ENCODE assay signal across 9 mouse cellular contexts in the genomic region with DNA sequence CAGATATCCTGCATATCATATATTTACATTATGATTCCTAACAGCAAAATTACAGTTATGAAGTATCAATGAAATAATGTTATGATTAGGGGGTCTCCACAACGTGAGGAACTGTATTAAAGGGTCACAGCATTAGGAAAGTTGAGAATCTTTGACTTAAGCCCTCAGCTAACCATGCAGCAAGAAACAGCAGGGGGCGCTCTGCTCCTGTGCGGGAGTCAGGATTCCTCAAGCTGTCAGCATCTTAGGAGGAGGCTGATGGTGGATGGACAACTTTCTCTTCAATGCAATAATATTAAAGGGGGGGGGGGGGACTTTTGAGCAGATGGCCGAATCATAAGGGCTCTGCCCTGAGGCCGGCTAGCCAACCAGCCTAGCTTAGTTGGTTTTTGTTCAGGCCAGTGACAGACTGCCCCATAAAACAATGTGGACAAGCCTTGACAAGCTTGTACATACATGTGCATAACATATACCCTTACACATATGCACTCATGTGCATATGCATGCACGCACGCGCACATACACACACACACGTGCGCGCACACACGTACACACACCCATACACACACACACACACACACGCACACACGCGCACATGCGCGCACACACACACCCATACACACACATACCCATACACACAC. TPM values are rescaled to one million over a fixed set of nuclear protein-coding genes. Genes with fewer than 3 reads are reported as not detected.
DNase-seq lines count a peak whose midpoint lies in the region; ATAC-seq lines count a peak whose summit lies in the region.
"Had no signal": no experiment of that assay in that cellular context is flagged by ENCODE, and none has a peak within 500 bp of the region (broad histone marks: within the 10 kb centered on the region; RNA-seq: fewer than 3 reads in every experiment).

No protein-coding gene starts in this region.

- 71% methylated on average over 17 of the region's 17 CpGs for WGBS in heart, embryonic 11.5 days (ENCODE audit: insufficient replicate concordance)
- WGBS in embryonic facial prominence, embryonic 10.5 days, result 75% methylated on average over 17 of the region's 17 CpGs

- no peak overlapping the region for H3K9ac ChIP-seq in heart, embryonic 11.5 days (ENCODE audit: low read depth, low read length)
- H3K9ac ChIP-seq: limb, embryonic 13.5 days had no signal

- H3K27ac ChIP-seq in heart, embryonic 11.5 days (ENCODE audit: low read depth, low read length), result no peak overlapping the region
- H3K27ac ChIP-seq in embryonic facial prominence, embryonic 10.5 days (replicated peaks), result no peak overlapping the region
- H3K27ac ChIP-seq: limb, embryonic 13.5 days had no signal

- 0 out of 2 replicates have a peak, but pooled peaks have one; percentile 9 for ATAC-seq in heart, embryonic 11.5 days (replicated peaks; ENCODE audit: insufficient number of reproducible peaks, low FRiP score, low TSS enrichment)

- no peak overlapping the region for H3K4me2 ChIP-seq in heart, embryonic 11.5 days
- H3K4me2 ChIP-seq: limb, embryonic 13.5 days had no signal

- no peaks in the 10 kb centered on the region for H3K9me3 ChIP-seq in heart, embryonic 11.5 days (replicated peaks; ENCODE audit: control insufficient read depth, low read length)
- H3K9me3 ChIP-seq in embryonic facial prominence, embryonic 10.5 days, result no peaks in the 10 kb centered on the region
- H3K9me3 ChIP-seq: limb, embryonic 13.5 days had no signal

- H3K36me3 ChIP-seq in heart, embryonic 11.5 days (ENCODE audit: control insufficient read depth, insufficient read depth, low read length), result no peaks in the 10 kb centered on the region
- no peaks in the 10 kb centered on the region for H3K36me3 ChIP-seq in embryonic facial prominence, embryonic 10.5 days (replicated peaks)
- H3K36me3 ChIP-seq: limb, embryonic 13.5 days had no signal

- no peak for DNase-seq in heart, adult 8-10 months (ENCODE audit: low spot score)
- DNase-seq in A20 (ENCODE audit: low read depth, low spot score), result peak; percentile 64
- peak; percentile 77 for DNase-seq in adrenal gland, postnatal 25 days
- DNase-seq in embryonic facial prominence, embryonic 10.5 days (ENCODE audit: low spot score), result peak; percentile 80
- peak; percentile 56 to 91 for DNase-seq in kidney, postnatal 36 days
- DNase-seq in lung, postnatal 4 days, result peak; percentile 46 to 56
- DNase-seq in thymus, postnatal 14 days, result peak; percentile 47

- no peaks in the 10 kb centered on the region for H3K4me1 ChIP-seq in heart, embryonic 11.5 days (ENCODE audit: control insufficient read depth, insufficient read depth, low read length)
- peaks cover 20% of the 10 kb centered on the region for H3K4me1 ChIP-seq in embryonic facial prominence, embryonic 10.5 days

- H3K27me3 ChIP-seq in heart, embryonic 11.5 days (ENCODE audit: control insufficient read depth, insufficient read depth, low read length), result 0 out of 2 replicates have a peak, but pooled peaks cover 5% of the 10 kb centered on the region
- H3K27me3 ChIP-seq in embryonic facial prominence, embryonic 10.5 days (replicated peaks; ENCODE audit: low read depth, poor library complexity, severe bottlenecking), result peaks cover 9% of the 10 kb centered on the region; the same call in 1 of the 2 replicates

- H3K4me3 ChIP-seq in heart, embryonic 11.5 days (ENCODE audit: low read depth, low read length), result no peak overlapping the region
- no peak overlapping the region for H3K4me3 ChIP-seq in embryonic facial prominence, embryonic 10.5 days
- H3K4me3 ChIP-seq: limb, embryonic 13.5 days had no signal

RNA-seq across cellular contexts. Expression of gene Ubl4b, which starts 4.3 kb away (rescaled TPM):
- not detected in 2 replicates for polyA plus RNA-seq in heart, embryonic 11.5 days (2014; fragmentation: Nextera tagmentation; extraction: Ambion mirVana)
- total RNA-seq in heart, adult 8-10 months (2022), result not detected
- not detected in 2 replicates for total RNA-seq in adrenal gland, postnatal 25 days (2021)
- 0.41 and 0.70 TPM in 2 replicates for polyA plus RNA-seq in embryonic facial prominence, embryonic 10.5 days (2016; fragmentation: Nextera tagmentation; extraction: Ambion mirVana)

RNA-seq across cellular contexts. Expression of gene Slc6a17, which starts 32.7 kb away (rescaled TPM):
- 3.3 and 4.0 TPM in 2 replicates for polyA plus RNA-seq in heart, embryonic 11.5 days (2014; fragmentation: Nextera tagmentation; extraction: Ambion mirVana)
- 1 to 10 TPM; 2.4 to 7.4 (median 4.8) TPM for total RNA-seq in heart, adult 8-10 months (2022)
- 2.1 and 2.7 TPM in 2 replicates for total RNA-seq in adrenal gland, postnatal 25 days (2021)
- 2.2 and 4.9 TPM in 2 replicates for polyA plus RNA-seq in embryonic facial prominence, embryonic 10.5 days (2016; fragmentation: Nextera tagmentation; extraction: Ambion mirVana)

RNA-seq across cellular contexts. Expression of gene Alx3, which starts 44.3 kb away (rescaled TPM):
- 1.1 and 1.7 TPM in 2 replicates for polyA plus RNA-seq in heart, embryonic 11.5 days (2014; fragmentation: Nextera tagmentation; extraction: Ambion mirVana)
- total RNA-seq in heart, adult 8-10 months (2022), result not detected
- total RNA-seq in adrenal gland, postnatal 25 days (2021), result not detected in 2 replicates
- 41.8 and 43.5 TPM in 2 replicates for polyA plus RNA-seq in embryonic facial prominence, embryonic 10.5 days (2016; fragmentation: Nextera tagmentation; extraction: Ambion mirVana)
